Mouse (Mus musculus) fat pad, adult 2 months (tissue): ENCODE data around the gene Rab39.
A peak's percentile ranks its signal among the peaks of the same experiment; 100 is the strongest.

Experiments used
- DNase-seq: peaks from one replicate; pipeline ENCODE4 v3.0.0-alpha.2; 2011; ENCODE audit warnings: low read depth, low spot score; ENCODE audit errors: extremely low read depth

Gene Rab39

GRCm38 (mm10) chr9:53705992-53706696, at the start of gene Rab39:
Gene Rab39, minus strand, starts transcription at chr9:53706232.
- DNase-seq = no peak

- DNase-seq = no peak
Measured at GRCm38 (mm10) chr9:53754801-53755200, 48.8 kb upstream of the Rab39 start.

- no peak for DNase-seq
Measured at GRCm38 (mm10) chr9:53750899-53751298, 44.9 kb upstream of the Rab39 start.

- DNase-seq = no peak
Measured at GRCm38 (mm10) chr9:53750411-53750810, 44.4 kb upstream of the Rab39 start.

GRCm38 (mm10) chr9:53740829-53741404, 34.9 kb upstream of the Rab39 start:
- DNase-seq = no peak

- no peak for DNase-seq
Measured at GRCm38 (mm10) chr9:53705491-53705991, 491 bp downstream of the Rab39 start.

- DNase-seq = no peak
Measured at GRCm38 (mm10) chr9:53702991-53703390, 3.0 kb downstream of the Rab39 start.

GRCm38 (mm10) chr9:53700496-53700895, 5.5 kb downstream of the Rab39 start:
- no peak for DNase-seq

- no peak for DNase-seq
Measured at GRCm38 (mm10) chr9:53695846-53696245, 10.2 kb downstream of the Rab39 start.

GRCm38 (mm10) chr9:53693718-53694117, 12.3 kb downstream of the Rab39 start:
- DNase-seq = no peak

- no peak for DNase-seq
Measured at GRCm38 (mm10) chr9:53691745-53692670, 14.0 kb downstream of the Rab39 start.

GRCm38 (mm10) chr9:53680851-53681250, 25.2 kb downstream of the Rab39 start:
- no peak for DNase-seq

GRCm38 (mm10) chr9:53676921-53677320, 29.1 kb downstream of the Rab39 start:
- no peak for DNase-seq

GRCm38 (mm10) chr9:53673571-53673970, 32.5 kb downstream of the Rab39 start:
- DNase-seq = peak; percentile 26

GRCm38 (mm10) chr9:53669680-53670219, 36.3 kb downstream of the Rab39 start, which contains the start of gene Cul5:
Gene Cul5, minus strand, starts transcription at chr9:53670014.
- no peak for DNase-seq

- no peak for DNase-seq
Measured at GRCm38 (mm10) chr9:53667020-53667669, 38.9 kb downstream of the Rab39 start.

- DNase-seq = no peak
Measured at GRCm38 (mm10) chr9:53666665-53667019, 39.4 kb downstream of the Rab39 start.

- DNase-seq = no peak
Measured at GRCm38 (mm10) chr9:53665428-53665827, 40.6 kb downstream of the Rab39 start.

- no peak for DNase-seq
Measured at GRCm38 (mm10) chr9:53664819-53665218, 41.2 kb downstream of the Rab39 start.

- no peak for DNase-seq
Measured at GRCm38 (mm10) chr9:53634796-53635195, 71.2 kb downstream of the Rab39 start.
